Mouse (Mus musculus): ENCODE measurements at regions not wholly inside any gene's neighbourhood (a gene's known extent, or its start where the extent isn't known, plus 50 kb on each side); places are given as distances from the start of the nearest gene placed in this dataset.

GRCm38 (mm10) chr14:54061570-54061969 is 192.3 kb downstream of the Dad1 start:
- Histone ChIP-seq H3K4me2 (replicated peaks; ENCODE audit: low read depth, low read length) (no peak overlapping the region), H3K9me3 (ENCODE audit: low read length) (no peaks in the 10 kb centered on the region), H3K9ac (replicated peaks; ENCODE audit: low read depth) (no peak overlapping the region), H3K27me3 (replicated peaks; ENCODE audit: insufficient read depth, low read length) (no peaks in the 10 kb centered on the region), H3K4me1 (ENCODE audit: insufficient read depth, low read depth, low read length) (no peaks in the 10 kb centered on the region), H3K27ac (ENCODE audit: low read length) (no peak overlapping the region), H3K4me3 (ENCODE audit: low read depth, low read length) (no peak overlapping the region), H3K36me3 (ENCODE audit: insufficient read depth, low read length) (no peaks in the 10 kb centered on the region)
- DNase-seq (ENCODE audit: low spot score), result no peak
- ATAC-seq, result no peak
- TF ChIP-seq CTCF (IDR thresholded peaks at IDR 0.05), result no peak
- no peak for TF ChIP-seq EP300 (IDR thresholded peaks at IDR 0.05)
- 36% methylated on average over 3 of the region's 3 CpGs for WGBS

DNA sequence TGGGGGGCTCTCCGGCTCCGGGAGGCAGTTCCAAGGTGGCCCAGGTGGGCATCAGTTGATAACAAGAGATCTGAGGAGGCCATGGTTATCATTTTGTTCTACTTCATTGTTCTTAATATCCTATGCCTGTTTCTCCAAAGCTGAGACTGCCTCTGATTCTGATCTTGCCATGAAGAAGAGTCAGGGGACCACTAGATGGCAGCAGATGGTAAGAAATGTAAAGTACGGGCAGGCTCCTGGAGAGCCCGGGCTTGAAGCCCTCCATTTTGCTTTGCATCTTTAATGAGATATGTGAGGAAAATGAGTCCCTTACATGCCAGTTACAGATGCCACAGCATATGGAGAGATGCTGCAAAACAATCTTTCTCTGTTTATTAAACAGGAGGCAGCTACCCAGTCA is 194.1 kb downstream of the Dad1 start:
- no peak overlapping the region for H3K4me3 ChIP-seq (ENCODE audit: low read depth, low read length)
- peak; percentile 89 for DNase-seq (ENCODE audit: low spot score)
- ATAC-seq, result peak; percentile 64
- 16% methylated on average over 4 of the region's 4 CpGs for WGBS
- no peaks in the 10 kb centered on the region for H3K36me3 ChIP-seq (ENCODE audit: insufficient read depth, low read length)
- peak; percentile 86 for TF ChIP-seq CTCF (IDR thresholded peaks at IDR 0.05)
- TF ChIP-seq EP300 (IDR thresholded peaks at IDR 0.05), result no peak
- H3K4me2 ChIP-seq (replicated peaks; ENCODE audit: low read depth, low read length), result no peak overlapping the region
- H3K9ac ChIP-seq (replicated peaks; ENCODE audit: low read depth), result no peak overlapping the region
- no peaks in the 10 kb centered on the region for H3K9me3 ChIP-seq (ENCODE audit: low read length)
- H3K27ac ChIP-seq (ENCODE audit: low read length), result no peak overlapping the region
- no peaks in the 10 kb centered on the region for H3K4me1 ChIP-seq (ENCODE audit: insufficient read depth, low read depth, low read length)
- H3K27me3 ChIP-seq (replicated peaks; ENCODE audit: insufficient read depth, low read length), result no peaks in the 10 kb centered on the region

DNA sequence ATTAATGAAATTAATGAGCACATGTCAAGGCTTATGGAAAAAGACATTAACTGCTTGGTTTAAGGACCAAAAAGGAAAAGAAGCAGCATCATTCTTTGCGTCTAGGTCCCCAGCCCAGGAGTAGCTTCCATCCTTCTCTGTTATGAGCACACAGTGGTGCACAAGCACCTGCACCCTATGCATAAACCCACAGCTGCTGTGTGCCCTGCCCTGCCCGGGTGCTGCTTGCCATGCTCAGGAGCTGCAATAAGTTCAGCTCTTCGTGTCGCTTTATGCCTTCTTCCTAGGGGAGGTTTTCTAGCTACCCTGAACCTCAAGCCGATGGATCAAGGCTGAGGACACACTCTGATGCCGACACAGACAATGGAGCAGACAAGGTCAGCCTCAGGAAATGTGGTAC is 194.8 kb downstream of the Dad1 start:
- no peaks in the 10 kb centered on the region for H3K27me3 ChIP-seq (replicated peaks; ENCODE audit: insufficient read depth, low read length)
- no peak overlapping the region for H3K4me2 ChIP-seq (replicated peaks; ENCODE audit: low read depth, low read length)
- H3K9ac ChIP-seq (replicated peaks; ENCODE audit: low read depth), result no peak overlapping the region
- no peak overlapping the region for H3K27ac ChIP-seq (ENCODE audit: low read length)
- no peak for ATAC-seq
- TF ChIP-seq CTCF (IDR thresholded peaks at IDR 0.05) (no peak), EP300 (IDR thresholded peaks at IDR 0.05) (no peak)
- DNase-seq (ENCODE audit: low spot score), result no peak
- 83% methylated on average over 6 of the region's 6 CpGs for WGBS
- H3K4me3 ChIP-seq (ENCODE audit: low read depth, low read length), result no peak overlapping the region
- H3K9me3 ChIP-seq (ENCODE audit: low read length), result no peaks in the 10 kb centered on the region
- H3K4me1 ChIP-seq (ENCODE audit: insufficient read depth, low read depth, low read length), result no peaks in the 10 kb centered on the region
- no peaks in the 10 kb centered on the region for H3K36me3 ChIP-seq (ENCODE audit: insufficient read depth, low read length)

DNA sequence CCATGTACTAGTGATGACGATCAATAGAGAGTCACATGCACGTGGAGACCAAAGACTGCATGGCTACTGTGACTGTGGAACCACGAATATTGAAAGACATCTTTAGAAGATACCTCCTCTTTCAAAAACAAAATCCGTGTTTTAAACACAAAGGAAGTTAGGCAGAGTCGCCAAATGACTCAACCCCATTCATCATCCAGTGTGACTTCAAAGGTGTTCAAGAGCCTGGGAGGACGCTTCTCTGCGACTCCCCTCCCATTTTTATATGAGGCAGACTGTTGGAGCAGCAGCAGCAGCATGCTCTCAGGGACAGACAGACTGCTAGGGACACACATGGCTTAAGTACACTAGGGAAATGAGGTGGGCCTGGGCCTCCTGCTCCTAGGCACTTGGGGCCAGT is 197.2 kb downstream of the Dad1 start:
- Histone ChIP-seq H3K4me2 (replicated peaks; ENCODE audit: low read depth, low read length) (no peak overlapping the region), H3K4me1 (ENCODE audit: insufficient read depth, low read depth, low read length) (no peaks in the 10 kb centered on the region), H3K27ac (ENCODE audit: low read length) (no peak overlapping the region), H3K4me3 (ENCODE audit: low read depth, low read length) (no peak overlapping the region), H3K9ac (replicated peaks; ENCODE audit: low read depth) (no peak overlapping the region), H3K9me3 (ENCODE audit: low read length) (no peaks in the 10 kb centered on the region), H3K36me3 (ENCODE audit: insufficient read depth, low read length) (no peaks in the 10 kb centered on the region), H3K27me3 (replicated peaks; ENCODE audit: insufficient read depth, low read length) (no peaks in the 10 kb centered on the region)
- DNase-seq (ENCODE audit: low spot score) (no peak), ATAC-seq (no peak)
- WGBS, result 44% methylated on average over 7 of the region's 7 CpGs
- TF ChIP-seq CTCF (IDR thresholded peaks at IDR 0.05), result no peak
- TF ChIP-seq EP300 (IDR thresholded peaks at IDR 0.05), result no peak

GRCm38 (mm10) chr14:54055390-54055789 is 198.5 kb downstream of the Dad1 start:
- Histone ChIP-seq H3K36me3 (ENCODE audit: insufficient read depth, low read length) (no peaks in the 10 kb centered on the region), H3K9ac (replicated peaks; ENCODE audit: low read depth) (no peak overlapping the region), H3K9me3 (ENCODE audit: low read length) (no peaks in the 10 kb centered on the region), H3K27me3 (replicated peaks; ENCODE audit: insufficient read depth, low read length) (no peaks in the 10 kb centered on the region), H3K4me1 (ENCODE audit: insufficient read depth, low read depth, low read length) (no peaks in the 10 kb centered on the region), H3K4me2 (replicated peaks; ENCODE audit: low read depth, low read length) (no peak overlapping the region), H3K4me3 (ENCODE audit: low read depth, low read length) (no peak overlapping the region), H3K27ac (ENCODE audit: low read length) (no peak overlapping the region)
- ATAC-seq, result no peak
- no peak for TF ChIP-seq EP300 (IDR thresholded peaks at IDR 0.05)
- no peak for TF ChIP-seq CTCF (IDR thresholded peaks at IDR 0.05)
- WGBS, result 65% methylated on average over 6 of the region's 6 CpGs
- no peak for DNase-seq (ENCODE audit: low spot score)

DNA sequence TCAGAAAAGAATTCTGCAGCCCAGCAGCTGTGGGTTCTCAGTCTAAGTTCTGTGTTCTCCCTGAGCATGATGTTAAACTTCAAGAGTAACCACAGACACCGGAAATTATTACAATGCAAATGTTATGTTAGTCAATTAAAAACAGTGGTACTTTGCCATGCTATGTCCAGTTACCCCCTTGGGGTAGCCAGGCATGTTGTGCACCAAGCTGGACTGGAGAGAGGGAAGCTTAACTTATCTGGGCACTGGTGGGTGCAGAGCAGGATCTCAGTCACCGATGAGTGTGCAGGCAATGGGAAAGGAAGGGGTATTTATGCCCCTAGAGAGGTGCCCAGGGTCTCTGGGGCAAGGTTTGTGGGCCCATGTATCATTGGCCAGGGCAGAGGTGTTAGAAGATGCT is 211.6 kb downstream of the Dad1 start:
- TF ChIP-seq EP300 (IDR thresholded peaks at IDR 0.05), result no peak
- no peak for TF ChIP-seq CTCF (IDR thresholded peaks at IDR 0.05)
- H3K4me1 ChIP-seq (ENCODE audit: insufficient read depth, low read depth, low read length), result no peaks in the 10 kb centered on the region
- ATAC-seq (no peak), DNase-seq (ENCODE audit: low spot score) (no peak)
- H3K9ac ChIP-seq (replicated peaks; ENCODE audit: low read depth), result no peak overlapping the region
- H3K36me3 ChIP-seq (ENCODE audit: insufficient read depth, low read length), result no peaks in the 10 kb centered on the region
- no peaks in the 10 kb centered on the region for H3K9me3 ChIP-seq (ENCODE audit: low read length)
- H3K4me2 ChIP-seq (replicated peaks; ENCODE audit: low read depth, low read length), result no peak overlapping the region
- H3K27me3 ChIP-seq (replicated peaks; ENCODE audit: insufficient read depth, low read length), result no peaks in the 10 kb centered on the region
- H3K27ac ChIP-seq (ENCODE audit: low read length), result no peak overlapping the region
- WGBS, result 90% methylated on average over 2 of the region's 2 CpGs
- no peak overlapping the region for H3K4me3 ChIP-seq (ENCODE audit: low read depth, low read length)

GRCm38 (mm10) chr14:54040644-54041043 is 213.3 kb downstream of the Dad1 start:
- no peak overlapping the region for H3K27ac ChIP-seq (ENCODE audit: low read length)
- WGBS, result 70% methylated on average over 2 of the region's 2 CpGs
- H3K4me3 ChIP-seq (ENCODE audit: low read depth, low read length), result no peak overlapping the region
- no peaks in the 10 kb centered on the region for H3K4me1 ChIP-seq (ENCODE audit: insufficient read depth, low read depth, low read length)
- H3K9ac ChIP-seq (replicated peaks; ENCODE audit: low read depth), result no peak overlapping the region
- TF ChIP-seq EP300 (IDR thresholded peaks at IDR 0.05) (no peak), CTCF (IDR thresholded peaks at IDR 0.05) (no peak)
- H3K36me3 ChIP-seq (ENCODE audit: insufficient read depth, low read length), result no peaks in the 10 kb centered on the region
- DNase-seq (ENCODE audit: low spot score), result no peak
- no peak for ATAC-seq
- H3K9me3 ChIP-seq (ENCODE audit: low read length), result no peaks in the 10 kb centered on the region
- H3K4me2 ChIP-seq (replicated peaks; ENCODE audit: low read depth, low read length), result no peak overlapping the region
- no peaks in the 10 kb centered on the region for H3K27me3 ChIP-seq (replicated peaks; ENCODE audit: insufficient read depth, low read length)

Data from lung, postnatal 0 days (tissue).